Mouse (Mus musculus): ENCODE results near the gene Trak1.
A peak's percentile ranks its signal among the peaks of the same experiment; 100 is the strongest.

Trak1 gene

DNA sequence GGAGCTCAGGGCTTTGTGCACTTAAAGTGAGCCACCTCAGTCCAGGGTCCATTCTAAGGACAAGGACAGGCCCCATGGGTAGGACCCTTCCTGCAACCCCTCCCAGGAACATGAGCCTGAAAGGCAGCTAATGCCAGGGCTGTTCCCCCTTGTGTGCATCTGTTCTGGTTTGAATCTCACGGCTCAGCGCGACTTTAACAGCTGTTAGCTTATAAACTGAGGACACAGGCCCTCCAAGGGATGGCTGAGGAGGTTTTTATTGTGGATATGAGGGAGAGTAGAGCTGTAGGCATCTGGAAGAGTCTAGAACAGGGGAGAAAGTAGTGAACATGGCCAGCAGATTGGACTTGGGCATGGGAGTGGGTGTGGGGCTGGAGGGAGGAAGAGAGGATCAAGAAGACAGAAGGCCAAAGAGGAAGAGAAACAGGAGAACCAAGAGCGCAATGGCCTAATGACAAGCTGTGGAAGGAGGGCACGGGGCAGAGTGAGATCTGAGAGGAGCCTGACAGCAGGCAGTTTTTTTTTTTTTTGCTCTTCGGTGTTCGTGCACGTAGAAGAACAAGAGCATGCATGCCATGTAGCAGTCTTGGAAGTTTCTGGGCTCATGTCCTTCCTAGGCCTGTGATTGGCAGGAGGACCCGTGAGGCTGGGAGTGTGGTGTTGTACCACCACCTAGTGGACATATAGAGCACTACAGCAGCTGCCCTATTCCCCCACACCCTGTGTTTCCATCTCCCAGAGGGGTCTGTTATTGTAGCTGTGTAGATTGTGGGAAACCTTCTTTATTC, 77.0 kb downstream of the Trak1 start:
- peak; percentile 64 for DNase-seq

DNA sequence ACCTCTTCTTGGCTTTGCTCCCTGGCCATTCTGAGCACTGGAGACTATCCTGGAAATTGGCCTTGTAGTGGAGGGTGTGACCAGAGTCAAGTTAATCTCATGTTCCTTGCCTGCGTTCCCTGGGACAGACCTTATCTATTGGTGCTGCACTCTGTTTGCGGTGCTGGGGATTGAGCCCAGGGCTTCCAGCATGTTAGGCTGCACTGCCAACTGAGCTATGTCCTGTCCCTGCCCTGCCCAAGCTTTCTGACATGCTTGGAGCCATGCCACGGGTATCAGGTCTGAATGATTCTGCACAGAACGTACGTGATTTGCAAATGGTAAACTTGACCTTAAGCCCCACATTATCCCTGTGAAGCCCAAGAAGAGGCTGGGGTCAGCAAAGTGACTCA, 77.6 kb downstream of the Trak1 start:
- DNase-seq = no peak

DNA sequence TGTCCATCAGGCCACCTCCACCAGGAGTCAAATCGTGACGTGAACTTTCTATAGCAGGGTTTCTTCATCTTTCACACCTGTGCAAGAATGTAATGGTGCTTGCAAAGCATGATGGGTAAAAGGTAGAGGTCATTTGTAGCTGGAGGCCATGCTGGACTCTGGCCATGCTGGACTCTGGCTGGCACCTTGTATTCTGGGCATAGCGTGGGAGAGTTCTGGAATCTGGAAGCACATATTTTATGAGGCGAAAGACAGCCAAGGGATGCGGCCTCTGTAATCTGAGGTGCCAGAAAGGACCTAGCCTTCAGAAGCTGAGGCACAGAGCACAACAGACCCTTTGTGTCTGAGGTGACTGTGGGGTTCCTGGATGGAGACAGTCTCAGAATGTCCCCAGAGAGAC, 78.8 kb downstream of the Trak1 start:
- DNase-seq = no peak

DNA sequence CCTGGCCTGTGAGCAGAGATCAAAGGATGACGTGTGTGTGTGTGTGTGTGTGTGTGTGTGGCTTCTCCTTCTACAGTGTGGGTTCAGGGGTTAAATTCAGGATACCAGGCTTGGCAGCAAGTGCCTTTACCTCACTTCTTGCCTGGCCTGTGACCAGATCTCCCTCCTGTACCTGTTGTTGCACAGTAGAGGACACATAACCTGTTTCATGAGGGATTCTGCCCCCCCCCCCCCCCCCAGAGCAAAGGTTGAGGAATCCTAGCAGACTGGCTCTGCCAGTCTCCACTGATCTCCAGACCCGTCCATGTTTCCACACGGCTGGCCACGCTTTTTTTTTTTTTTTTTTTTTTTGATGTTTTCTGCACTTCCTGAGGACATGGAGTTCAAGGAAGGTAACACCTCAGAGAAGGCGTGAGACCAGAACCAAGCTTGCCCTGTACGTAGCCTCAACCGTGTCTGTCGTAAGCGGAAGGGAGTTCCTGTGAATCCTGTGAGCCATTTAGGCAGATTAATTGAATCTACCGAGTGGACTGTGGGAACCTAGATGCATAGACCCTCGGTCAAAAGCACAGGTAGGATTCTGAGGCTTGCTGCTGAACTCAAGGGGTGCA, 83.1 kb downstream of the Trak1 start:
- no peak for DNase-seq

DNA sequence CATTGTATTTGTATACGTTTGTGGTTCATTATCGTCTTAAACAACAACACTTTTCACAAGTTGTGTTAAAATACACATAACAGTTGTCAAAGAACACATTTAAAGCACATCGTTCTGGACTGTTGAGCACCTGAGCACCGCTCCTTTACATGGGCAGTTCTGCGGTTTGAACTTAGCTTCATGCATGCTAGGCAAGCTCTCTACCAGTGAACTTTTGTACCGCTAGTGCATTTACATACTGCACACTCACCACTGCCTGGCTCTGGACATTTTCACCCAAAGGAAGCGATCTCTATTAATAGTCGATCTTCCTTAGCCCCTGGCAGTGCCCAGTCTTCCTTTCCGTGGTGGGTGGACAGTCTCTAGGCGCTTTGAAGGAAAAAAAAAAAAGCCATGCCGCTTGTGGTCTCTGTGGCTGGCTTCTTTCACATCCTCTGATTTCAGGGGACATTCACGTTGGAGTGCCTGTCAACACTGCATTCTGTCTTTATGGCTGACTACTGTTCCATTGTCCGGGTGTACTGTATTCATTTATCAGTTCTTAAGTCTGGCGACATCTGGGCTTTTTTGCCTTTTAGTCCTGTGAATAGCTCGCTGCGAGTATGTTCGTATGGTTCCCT, 84.5 kb downstream of the Trak1 start:
- DNase-seq = no peak

DNA sequence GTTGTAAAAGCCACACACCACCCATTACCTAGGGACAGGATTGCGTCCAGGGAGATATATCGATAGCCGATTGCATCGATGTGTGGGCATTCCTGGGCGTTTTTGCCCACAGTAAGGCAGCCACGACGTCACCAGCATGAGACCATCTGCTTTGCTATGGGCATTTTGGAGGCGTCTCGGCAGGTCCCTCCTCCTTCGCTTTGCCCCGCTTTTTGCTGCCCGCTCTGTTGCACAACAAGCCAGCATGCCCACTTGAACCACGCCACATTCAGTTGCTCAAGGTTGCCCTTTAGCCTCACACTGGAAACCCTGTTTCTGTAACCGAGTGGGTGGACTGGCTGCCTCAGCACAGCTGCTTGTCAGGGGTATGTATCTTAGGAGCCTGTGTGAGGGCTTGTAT, 85.3 kb downstream of the Trak1 start:
- DNase-seq = no peak

DNA sequence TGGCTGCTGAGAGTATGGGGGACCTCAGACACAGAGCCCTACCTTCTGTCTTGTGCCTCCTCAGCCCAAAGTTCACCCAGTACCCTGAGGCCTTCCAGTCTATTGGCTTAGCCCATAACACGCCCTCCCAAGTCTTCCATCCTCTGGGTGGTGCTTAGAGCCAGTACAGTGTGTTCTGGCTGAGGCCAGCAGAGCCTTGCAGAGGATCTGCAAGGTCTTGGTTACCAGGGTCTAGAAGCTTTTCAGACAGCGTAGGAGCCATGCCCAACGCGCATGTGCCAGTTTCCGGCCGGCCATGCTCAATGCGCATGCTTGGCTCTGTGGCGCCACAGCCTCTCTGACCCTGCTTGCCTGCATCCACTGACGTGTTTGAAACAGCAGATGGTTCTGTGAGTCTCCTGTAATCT, 85.9 kb downstream of the Trak1 start:
- DNase-seq = no peak

DNA sequence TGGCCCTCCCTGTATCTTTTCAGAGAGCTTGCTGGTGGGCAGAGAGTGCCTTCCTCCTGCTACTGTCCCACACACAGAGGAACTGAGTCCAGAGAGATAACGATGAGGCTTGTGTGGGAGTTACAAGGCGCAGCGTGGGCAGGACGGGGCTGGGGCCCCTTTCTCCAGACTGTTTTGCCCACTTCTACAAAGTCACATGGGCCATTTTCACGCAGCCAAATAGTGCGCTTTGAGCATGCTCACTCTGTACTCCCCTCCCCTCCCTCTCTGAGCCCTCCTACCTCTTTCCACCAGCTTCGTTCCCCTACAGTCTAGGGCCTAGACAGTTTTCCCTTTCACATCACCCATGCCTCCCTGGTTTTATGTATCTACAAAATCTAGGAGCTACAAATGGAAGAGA, 87.3 kb downstream of the Trak1 start:
- DNase-seq = no peak

DNA sequence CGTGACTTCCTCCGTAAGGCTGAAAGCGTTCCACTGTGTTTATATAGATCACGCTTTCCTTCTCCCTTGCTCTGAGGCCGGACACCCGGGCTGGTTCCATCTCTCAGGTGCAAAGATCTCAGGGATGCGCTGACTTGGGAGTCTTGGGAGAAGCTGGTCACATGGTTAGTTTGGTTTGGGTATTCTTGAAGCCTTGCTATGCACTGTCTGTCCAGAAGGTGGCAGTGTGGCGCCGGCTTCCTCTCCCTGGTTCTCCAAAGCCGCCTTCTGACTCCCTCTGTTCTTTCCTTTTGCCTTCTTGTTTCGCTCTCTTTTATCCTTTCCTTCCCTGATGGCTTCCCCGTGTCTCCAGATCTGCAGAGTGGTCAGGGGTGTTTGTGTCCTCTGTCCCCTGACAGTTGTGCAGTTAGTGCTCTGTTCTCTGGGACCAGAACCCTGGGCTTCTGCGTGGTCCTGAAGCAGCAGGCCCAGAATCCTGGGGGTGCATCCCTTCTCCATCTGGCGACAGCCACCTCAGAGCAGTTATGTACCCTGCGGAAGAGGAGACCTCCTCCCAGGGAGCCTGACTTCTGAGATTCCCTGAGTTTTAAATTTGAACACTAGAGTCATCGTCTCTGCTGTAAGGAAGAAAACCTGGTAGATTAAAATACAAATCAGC, 87.9 kb downstream of the Trak1 start:
- DNase-seq = peak; percentile 74

DNA sequence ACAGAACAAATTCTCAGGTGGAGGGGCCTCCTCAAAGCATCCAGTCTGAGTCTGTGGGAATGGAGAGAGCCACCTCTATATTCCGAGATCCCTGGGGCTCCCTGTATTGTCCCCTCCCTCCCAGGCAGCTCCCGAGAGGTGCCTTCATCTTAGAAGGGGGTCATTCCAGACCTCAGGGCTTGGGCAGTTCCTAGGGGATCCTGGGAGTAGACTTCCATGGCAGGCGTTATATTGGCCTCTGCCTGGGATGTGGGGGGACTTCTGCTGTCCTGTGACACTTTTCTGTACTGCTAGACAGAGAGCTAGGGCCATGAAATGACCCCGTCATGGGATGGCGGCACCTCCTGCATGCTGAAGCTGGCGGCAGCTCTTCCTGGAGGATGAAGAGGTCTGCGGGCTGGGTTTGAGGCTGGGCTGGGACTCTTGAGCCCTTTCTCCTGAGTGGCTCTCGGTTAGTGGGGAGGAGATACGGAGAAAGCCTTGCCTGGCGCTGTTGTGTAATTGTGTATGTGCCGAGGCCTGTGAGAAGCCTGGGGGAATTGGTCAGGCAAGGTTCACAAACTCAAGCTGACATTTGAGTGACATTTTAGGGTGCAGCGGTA, 88.5 kb downstream of the Trak1 start:
- DNase-seq = no peak

DNA sequence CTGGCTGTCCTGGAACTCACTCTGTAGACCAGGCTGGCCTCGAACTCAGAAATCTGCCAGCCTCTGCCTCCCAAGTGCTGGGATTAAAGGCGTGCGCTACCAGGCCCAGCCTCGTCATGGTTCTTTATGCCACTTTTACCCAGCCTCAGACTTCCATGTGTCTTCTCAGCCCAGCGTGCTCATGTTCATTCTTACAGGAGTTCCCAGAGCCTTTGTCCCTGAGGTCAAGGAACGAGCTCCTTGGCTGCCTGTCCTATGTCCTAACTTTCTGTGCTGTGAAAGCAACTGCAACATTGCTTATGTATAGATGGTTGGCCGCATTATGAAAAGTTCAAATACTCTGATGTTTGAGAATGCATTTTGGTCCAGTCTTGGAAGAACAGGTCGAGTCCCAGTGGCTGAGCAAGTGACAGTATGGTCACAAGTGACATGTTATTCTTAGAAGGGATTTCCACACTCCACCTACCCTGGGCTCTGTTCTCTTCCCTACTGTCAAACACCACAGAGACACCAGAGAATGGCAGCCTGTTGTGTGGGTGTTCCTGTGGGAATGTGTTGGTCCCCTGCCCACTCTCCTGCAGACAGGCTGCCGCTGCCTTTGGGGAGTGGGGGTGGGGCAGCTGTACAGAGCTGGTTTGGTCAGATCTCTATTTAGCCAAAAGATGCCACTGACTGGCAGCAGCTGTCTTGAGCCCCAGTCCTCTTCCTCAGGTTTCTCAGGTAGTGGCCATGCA, 90.4 kb downstream of the Trak1 start:
- no peak for DNase-seq

DNA sequence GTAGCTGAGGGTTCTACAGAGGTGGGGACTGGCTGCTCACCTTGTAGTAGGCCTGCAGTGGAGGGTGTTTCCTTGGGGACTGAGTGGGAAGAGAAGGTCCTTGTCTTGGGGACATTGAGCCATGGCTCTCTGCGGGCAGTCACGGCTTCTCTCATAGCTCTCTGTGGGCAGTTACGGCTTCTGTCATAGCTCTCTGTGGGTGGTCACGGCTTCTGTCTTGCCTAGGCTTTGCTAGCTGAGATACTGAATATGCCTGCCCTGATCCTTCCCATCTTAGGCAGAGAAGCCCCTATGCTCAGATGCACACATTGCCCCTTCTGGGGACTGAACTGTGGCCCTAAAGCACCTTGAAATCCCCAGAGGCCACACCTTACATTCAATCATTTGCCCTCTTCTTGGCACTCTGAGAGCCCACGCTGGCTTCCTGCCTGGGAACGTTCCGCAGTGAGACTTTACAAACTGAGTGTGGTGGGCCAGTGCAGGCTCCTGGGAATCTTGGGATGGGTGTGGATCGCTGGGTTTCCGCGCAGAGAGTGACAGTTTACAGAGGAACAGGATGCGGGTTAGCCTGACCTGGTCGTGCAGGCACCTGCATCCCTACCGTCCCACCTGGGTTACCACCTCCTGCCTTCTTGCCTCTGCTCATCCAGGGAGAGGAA, 91.1 kb downstream of the Trak1 start:
- DNase-seq = no peak

DNA sequence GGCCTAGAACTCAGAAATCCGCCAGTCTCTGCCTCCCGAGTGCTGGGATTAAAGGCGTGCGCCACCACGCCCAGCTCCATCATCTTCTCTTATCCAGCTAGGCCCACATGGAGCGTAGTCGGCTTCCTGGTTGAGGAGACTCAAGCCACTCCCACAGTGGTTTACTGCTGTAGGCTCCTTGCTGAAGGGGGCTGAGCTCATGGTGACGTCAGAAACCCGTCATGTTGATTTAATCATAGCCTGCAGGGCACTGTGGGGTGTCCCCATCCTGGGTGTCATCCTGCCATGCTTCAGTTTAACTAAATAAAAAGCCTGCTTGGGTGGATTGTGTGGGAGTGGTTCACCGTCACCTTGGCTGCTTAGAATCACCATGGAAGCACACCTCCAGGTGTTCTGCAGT, 92.0 kb downstream of the Trak1 start:
- no peak for DNase-seq

DNA sequence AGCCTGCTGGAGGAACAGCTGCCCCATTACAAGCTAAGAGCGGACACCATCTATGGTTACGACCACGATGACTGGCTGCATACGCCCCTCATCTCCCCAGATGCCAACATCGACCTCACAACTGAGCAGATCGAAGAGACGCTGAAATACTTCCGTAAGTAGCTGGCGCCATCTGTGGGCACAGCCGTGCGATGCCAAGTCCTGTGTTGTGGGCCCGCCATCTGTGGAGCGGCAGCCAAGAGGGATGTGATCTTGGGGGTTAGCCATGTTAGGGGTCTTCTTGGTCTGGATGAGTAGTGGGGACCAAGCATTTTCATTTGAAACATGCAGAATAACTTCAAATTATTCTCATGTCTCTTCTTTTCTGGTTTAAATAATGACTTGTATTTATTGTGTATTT, 94.6 kb downstream of the Trak1 start:
- no peak for DNase-seq

DNA sequence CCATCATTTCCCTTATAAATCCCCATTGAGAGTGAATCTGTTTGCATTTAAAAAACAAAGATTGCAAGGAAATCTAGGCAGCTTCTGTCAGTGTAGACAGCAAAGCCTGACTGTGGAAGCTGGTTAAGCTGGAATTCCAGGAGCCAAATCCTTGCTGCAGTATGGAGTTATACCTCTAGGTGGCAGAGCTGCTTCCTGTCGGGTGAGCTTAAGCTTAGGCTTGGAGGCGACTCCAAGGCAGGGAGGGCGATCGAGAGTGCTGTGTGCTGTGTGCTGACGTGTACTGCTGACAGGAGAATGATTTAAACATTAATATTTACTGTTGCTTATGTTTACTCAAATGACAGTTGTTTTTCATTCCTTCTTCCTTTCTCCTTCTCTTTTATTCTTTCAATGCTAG, 95.1 kb downstream of the Trak1 start:
- peak; percentile 30 for DNase-seq

DNA sequence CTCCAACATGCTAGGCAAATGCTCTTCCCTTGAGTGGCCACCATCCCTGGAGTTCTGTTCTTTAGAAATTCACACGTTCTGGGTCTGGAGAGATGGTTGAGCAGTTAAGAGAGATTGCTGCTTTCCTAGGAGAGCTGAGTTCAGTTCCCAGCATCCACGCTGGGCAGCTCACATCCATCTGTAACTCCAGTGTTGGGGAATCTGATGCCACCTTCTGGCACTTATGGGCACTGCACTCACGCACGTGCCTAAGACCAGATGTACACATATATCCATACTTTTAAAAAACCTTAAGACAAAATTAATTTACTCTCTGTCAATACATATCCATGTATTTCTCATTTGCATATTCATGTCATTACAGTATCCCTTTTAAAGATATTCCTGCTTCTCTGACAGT, 95.8 kb downstream of the Trak1 start:
- no peak for DNase-seq

DNA sequence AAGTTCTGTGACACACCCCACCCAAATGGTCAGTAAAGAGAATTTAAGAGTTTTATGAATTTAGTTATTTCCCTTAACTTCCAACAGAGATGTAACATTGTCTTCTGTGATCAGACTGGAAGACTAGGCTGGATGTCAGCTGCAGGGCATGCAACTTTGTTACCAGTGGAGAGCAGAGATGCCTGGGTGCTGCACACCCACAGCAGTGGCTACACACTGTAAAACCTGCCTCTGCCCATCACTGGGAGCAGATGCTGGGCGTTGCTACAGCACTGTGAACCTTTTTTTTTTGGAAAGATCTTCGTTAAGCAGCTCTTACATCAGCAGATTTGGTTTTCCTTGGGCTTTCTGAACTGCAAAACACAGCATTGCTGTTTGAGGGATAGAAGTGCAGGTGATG, 97.6 kb downstream of the Trak1 start:
- no peak for DNase-seq

DNA sequence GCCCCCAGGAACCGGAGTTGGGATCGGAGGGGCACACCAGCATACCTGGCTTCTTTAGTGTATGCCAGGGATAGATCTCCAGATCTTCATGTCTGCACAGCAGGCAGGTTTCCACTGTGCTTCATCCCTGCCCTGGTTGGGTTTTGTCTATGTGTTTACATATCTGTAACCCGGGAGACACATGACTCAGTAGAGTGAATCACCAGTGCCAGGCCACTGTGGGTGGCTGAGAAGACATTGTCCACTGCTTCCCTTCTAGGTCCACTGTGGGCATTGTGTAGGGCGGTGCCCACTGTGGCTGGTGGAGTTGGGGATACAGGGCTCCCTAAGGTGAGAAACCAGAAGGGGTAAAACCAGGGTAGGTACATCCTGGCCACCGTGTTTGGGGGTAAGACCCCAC, 98.5 kb downstream of the Trak1 start:
- DNase-seq = no peak

DNA sequence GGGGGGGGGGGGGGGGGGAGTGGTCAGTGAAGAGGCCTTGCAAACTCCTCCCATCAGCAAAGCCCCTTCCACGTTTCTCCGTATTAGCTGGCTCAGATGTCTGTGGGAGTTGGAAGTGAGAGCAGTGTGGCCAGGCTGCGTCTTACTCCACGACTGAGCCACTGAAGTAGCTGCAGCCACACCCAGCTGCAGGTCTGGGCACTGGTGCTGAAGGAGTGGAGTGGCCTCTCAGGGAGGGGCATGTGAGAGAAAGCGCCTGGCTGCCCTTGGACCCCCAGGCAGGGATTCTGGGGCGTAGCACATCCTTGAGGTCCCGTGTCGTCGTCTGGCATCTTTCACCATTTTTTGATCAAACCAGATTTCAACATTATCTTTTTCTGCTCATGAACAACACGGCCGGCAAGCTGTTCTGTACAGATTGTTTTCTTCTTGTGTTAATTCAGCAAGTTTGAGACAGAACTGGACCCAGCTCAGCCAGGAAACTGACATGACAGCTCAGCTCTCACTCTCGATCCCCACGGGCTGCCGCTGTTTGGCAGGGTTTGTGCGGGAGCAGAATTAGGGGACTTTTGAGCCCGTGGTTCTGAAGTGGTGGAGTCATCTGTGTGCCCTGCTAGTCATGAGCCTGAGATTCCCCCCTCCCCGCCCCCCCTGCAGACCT, 100.9 kb downstream of the Trak1 start:
- DNase-seq = no peak

DNA sequence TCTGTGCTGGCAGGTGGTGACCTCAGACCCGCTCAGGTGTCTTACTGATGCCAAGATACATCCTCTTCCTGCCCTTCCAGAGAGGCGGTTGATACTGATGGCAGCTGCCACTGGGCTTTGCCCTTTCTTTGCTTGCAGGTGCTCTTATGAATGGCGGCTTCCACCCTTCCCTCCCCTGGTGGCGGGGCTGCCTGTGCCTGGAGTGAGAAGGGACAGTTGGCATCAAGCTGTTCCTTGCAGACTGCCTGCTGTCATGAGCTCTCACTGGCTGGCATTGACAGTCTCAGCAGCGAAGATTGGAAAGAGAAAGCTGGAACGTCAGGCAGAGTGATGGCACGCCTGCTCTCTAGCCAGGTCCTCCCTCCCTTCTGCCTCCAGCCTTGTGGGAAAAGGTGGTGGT, 101.5 kb downstream of the Trak1 start:
- DNase-seq = peak; percentile 56

DNA sequence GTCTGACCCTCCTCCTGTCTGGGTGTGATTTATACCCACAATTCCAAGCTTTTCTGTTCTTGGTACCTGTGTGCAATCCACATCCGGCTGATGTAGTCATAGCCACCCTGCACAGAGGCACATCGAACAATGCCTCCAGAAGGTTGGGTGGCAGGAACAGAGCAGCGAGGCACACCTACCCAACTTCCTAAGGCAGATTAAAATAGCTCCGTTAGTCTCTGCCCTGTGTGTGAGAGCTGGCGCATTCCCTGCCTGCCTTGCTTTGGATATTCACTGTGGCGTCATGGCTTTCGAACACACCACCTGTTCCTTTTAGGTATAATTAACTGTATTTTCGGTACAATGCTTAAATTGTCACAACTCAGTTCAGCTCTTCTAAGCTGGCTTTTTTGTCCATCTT, 103.3 kb downstream of the Trak1 start:
- DNase-seq = no peak
